Mouse (Mus musculus) thymus, postnatal 14 days (tissue): ENCODE results near the gene Rplp2.

ENCODE experiments used
- DNase-seq: peaks from one replicate; pipeline ENCODE4 v3.0.0; 2021

Rplp2 gene

DNA sequence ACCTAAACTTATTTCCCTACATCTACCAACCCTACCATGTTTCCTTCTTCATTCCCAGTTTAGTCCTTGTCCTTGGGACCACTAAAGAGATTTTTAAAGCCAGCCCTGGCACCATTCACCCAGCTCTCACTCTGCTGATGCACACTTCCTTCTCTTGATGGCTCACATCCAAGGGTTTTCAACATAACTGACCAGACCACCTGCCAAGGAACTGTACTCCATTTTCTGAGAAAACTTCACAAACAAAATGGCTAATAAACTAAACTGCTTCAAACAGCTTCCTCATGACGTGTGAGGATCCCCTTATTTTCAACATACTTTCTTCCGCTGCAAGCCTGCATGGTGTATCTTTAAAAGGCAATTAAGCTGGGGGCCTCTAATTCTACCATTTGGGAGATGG is 6.5 kb downstream of the Rplp2 start:
- no peak for DNase-seq

DNA sequence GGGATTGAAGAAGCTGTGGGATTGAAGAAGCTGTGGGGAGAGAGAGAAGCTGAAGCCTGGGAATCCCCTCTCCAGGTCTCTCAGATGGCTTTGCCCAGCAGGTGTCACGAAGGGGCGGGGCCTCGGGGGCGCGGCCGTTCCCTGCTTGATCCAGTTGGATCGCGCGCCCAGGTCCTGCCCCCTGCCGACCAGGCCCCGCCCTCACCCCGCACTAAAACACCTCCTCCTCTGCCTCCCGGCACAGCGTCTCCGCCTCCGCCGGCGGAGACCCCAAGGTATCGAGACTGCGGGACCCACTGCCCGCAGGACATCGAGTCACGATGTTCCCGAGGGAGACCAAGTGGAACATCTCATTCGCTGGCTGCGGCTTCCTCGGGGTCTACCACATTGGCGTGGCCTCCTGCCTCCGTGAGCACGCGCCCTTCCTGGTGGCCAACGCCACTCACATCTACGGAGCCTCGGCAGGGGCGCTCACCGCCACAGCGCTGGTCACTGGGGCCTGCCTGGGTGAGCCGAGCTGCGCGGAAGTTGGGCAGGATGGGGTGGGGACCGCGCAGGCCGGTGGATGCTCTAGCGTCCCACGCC is 7.9 kb downstream of the Rplp2 start, which contains the start of gene Pnpla2:
Gene Pnpla2, plus strand, starts transcription at position 232 of the 585 bp plus-strand sequence.
- DNase-seq = peak; percentile 98

DNA sequence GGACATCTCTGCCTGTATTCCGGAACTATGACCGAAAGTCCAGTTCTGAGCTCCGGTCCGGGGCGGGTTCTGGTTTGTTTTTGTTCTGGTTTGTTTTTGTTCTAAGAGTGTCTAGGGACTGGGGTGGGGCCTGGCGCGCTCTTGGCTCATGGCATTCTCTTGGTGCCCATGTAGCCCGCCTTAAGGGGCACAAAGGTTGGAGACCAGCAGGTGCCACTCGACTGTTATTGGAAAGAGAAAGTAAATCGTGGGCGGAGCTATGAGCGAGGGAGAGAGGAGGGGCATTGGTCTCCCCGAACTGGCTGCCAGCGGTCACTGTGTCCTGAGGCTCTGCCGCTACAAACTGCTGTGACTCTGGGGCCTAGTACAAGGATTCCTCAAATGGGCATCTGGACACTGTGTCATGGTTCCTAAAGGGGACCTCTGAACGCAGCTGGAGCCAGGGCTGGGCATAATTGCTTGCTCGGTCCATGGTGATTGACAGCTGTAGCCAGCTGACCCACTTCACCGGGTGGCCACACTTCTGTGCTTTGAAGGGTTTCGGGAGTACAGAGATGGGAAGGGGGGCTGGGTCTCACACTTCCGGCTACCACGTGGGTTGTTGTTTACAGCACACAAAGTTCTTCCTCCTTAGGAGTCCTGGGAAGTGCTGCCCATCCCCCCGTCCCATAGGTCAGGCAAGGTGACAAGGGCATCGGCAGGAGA is 8.6 kb downstream of the Rplp2 start:
- peak; percentile 60 for DNase-seq

DNA sequence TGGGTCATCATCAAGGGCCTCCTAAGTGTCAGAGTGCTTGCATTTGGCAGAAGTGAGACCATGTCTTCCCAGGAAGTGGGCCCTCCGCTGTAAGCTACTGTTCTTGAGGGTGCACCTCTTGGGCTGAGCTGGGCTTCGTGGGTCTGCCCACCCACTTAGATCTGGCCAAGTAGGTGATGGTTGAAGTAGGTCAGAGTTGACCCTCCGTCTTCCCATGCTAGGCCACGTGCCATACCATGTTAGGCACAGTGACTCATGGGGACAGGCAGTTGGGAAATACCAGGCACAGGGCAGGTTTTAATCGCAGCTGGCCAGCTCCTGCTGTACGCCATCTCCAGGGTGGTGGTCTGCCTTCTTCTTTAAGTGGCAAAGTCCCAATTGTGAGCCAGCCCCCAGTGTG is 9.6 kb downstream of the Rplp2 start:
- DNase-seq = no peak

DNA sequence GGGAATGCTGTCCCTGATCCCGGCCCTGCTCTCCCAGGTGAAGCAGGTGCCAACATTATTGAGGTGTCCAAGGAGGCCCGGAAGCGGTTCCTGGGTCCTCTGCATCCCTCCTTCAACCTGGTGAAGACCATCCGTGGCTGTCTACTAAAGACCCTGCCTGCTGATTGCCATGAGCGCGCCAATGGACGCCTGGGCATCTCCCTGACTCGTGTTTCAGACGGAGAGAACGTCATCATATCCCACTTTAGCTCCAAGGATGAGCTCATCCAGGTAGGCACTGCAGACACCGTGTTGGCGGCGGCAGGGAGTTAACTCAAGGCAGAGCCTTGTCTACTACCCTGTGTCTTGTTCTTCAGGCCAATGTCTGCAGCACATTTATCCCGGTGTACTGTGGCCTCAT is 10.1 kb downstream of the Rplp2 start:
- peak; percentile 5 for DNase-seq

DNA sequence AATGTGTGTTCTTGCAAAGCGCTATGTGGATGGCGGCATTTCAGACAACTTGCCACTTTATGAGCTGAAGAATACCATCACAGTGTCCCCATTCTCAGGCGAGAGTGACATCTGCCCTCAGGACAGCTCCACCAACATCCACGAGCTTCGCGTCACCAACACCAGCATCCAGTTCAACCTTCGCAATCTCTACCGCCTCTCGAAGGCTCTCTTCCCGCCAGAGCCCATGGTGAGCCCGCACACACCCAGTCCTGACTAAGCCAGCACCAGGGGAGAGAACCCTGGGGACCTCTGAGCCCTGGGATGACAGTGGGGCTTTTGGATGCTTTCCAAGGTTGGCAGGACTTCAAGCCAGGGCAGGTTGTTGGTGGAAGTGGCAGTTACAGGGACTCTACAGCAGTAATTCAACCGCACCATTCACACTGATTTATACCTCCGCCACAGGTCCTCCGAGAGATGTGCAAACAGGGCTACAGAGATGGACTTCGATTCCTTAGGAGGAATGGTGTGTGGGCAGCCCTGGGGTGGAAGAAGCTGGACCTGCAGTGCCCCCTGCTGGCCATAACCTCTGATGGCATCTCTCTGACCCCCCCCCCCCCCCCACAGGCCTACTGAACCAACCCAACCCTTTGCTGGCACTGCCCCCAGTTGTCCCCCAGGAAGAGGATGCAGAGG is 11.0 kb downstream of the Rplp2 start:
- DNase-seq = peak; percentile 66

DNA sequence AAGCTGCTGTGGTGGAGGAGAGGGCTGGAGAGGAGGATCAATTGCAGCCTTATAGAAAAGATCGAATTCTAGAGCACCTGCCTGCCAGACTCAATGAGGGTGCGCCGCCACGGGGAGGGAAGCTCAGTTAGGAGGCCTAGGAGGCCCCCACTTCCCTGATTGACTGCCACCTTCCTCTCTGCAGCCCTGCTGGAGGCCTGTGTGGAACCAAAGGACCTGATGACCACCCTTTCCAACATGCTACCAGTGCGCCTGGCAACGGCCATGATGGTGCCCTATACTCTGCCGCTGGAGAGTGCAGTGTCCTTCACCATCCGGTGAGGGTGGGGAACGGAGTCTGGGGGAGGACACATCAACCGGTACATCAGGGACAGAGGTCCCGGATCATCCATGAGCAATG is 11.5 kb downstream of the Rplp2 start:
- no peak for DNase-seq

DNA sequence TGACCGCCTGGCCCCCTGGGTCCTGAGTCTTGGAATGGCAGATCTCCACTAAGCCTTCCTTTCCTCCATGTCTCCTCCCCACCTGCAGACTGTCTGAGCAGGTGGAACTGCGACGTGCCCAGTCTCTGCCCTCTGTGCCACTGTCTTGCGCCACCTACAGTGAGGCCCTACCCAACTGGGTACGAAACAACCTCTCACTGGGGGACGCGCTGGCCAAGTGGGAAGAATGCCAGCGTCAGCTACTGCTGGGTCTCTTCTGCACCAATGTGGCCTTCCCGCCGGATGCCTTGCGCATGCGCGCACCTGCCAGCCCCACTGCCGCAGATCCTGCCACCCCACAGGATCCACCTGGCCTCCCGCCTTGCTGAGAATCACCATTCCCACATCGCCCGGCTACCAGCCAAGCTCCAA is 12.1 kb downstream of the Rplp2 start:
- peak; percentile 13 for DNase-seq

DNA sequence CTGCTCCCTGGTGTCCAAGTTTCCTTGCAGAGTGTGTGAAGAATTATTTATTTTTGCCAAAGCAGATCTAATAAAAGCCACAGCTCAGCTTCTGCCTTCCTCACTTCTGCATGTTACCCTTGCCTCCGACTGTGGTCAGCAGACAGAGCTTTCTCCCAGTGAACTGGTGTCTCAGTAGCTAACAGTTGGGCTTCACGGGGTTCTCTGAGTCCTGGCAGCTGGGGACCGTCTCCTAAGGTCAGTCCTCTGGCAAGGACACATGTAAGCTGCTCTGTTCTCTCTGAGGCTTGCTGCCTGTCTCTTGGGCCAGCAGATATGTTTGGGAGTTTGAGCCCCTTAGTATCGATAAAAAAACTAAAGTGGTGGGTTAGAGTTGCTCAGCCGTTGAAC is 12.8 kb downstream of the Rplp2 start:
- DNase-seq = no peak

DNA sequence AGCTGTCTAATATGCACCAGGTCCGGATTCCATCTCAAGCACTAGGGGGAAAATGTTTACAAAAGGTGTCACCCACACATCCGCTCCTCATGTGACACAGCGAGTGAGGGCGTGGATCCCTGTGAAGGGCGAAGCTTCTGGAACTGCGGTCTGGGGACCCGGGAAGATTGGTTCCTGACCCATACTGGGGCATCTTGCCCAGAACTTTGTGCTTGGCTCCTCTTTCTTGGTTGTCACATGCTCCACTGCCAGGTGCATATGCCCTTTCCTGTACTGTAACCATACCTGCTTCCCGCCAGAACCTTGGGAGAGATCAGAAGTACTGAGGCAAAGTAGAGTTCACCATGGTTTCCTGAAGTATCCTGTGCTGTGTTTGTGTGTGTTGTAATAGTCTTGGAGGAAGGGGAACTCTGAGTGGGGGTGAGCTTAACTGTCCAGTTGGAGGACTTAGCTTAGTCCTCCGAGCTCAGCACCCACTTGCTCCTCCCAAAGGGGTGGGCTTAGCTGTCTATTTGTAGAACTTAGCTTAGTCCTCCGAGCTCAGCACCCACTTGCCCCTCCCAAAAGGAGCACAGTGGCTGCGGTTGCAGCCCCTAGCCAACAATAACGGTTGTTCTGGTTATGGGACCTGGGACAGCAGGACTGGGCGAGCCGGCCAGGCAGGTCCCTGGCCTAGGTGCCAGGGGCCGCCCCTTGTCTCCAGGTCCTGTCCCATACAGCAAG is 13.4 kb downstream of the Rplp2 start, which contains the start of gene Cracr2b:
Gene Cracr2b, plus strand, starts transcription at position 704 of the 723 bp plus-strand sequence.
- no peak for DNase-seq

DNA sequence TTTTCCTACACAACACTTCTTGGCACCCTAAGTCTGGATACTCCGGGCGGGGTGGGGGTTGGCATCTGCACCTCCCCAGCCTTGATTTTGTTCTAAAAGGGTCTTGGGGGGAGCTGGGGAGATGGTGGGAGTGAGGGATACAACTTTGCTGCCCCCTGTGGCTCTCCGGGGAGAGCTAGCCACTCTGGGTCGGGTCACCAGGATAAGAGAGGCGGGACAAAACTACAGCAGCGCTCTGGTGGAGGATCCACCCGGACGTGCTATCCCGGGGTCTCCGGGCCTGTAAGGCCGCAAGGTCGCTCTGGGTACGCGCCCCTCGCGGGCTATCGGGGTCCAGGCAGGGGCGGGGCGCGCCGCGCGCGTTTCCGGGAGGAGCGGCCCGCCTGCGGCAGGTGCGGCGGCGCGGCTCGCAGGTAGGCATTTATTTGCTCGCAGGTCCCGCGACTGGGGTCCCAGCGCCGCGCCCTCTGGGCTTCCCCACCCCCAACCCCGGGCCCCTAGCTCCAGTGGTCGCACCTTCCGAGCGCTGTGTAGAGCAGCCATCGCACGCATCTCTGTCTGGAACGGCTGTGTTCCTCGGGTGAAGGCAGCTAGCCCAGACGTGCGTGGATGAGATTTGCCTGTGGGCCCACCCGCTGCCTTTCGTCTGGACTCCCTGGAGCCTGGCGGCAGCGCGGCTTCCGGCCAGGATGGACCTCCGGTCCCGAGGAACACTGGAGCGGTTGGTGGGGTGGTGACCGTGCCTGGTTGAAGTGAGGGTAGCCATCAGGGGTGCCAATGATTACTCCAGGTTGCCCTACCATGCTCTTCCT is 14.6 kb downstream of the Rplp2 start:
- peak; percentile 29 for DNase-seq

DNA sequence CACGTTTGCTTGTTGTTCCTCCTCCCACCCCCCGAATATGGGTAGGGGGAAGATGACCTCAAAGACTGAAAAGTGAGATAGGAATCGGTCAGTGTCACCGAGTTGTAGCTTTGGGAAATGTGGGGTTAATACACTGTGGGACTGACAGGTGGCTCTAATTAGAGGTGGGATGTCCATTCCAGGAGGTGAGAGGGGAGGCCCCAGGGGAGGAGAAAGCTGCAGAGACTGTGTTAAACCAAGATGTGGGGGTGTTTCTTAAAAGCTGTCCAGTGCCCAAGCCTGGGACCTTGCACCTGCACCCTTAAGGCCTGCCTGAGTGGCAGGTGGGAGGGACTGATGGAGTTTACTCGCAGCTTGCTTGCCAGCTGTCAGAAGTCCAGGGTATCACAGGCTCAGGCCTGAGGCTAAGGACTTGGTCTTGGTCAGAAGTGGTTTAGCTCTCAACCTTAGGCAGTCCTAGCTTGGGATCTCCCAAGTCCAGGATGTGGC is 15.2 kb downstream of the Rplp2 start:
- no peak for DNase-seq

DNA sequence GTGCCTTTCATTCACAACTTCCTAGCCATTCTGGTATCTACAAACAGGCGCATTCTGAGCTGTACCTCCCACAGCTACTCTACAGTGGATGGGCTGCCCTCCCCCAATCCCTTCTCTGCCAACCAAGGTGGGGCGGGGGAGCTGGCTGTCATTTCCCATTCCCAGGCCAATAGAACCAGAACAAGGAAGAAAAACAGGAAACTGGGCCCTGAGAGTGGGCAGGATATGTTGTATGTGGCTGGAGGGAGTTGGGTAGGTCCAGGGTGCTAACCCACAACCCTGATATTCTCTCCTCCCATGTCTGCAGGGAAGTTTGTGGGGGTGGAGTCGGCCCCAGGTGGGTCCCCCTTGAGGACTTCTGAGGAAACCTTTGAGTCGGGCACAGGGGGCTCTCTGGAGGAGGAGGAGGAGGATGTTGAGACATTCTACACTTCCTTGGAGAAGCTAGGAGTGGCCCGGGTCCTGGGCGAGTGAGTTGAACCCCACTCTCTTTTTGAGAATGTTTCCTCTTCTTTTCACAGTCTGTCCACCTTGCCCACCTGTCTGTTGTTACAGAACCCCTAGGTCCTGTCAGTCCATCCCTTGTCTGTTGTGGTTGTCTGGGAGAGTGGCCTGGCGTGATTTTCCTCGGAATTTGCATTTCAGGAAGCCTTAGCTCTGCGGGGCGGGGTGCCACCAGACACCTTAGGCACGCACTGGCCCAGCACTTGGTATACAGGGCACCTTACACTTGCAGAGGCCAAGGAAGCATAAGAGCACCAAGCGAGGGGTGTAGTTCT is 16.8 kb downstream of the Rplp2 start:
- no peak for DNase-seq

DNA sequence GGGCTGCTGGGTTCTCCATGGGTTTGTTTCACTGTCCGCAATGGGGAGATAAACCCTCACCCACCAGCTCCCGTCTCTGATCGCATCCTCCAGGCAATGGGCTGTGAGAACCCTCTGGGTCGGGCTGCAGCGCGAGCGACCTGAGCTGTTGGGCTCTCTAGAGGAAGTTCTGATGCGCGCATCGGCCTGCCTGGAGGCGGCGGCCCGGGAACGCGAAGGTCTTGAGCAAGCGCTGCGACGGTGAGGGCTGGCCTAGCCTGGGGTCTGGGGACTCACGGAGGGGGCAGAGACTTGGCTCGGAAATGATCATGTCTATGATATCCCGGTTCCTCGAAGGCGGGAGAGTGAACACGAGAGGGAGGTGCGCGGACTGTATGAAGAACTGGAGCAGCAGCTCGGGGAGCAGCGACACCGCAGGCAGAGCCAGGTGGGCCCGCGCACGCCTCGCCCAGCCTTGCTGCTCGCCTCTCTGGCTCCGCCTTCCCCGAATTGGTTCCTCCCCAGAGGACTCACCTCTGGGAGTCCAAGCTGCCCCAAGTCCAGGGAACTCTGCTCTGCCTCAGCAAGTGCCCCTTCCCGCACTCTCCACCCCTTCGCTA is 17.5 kb downstream of the Rplp2 start:
- peak; percentile 64 for DNase-seq

DNA sequence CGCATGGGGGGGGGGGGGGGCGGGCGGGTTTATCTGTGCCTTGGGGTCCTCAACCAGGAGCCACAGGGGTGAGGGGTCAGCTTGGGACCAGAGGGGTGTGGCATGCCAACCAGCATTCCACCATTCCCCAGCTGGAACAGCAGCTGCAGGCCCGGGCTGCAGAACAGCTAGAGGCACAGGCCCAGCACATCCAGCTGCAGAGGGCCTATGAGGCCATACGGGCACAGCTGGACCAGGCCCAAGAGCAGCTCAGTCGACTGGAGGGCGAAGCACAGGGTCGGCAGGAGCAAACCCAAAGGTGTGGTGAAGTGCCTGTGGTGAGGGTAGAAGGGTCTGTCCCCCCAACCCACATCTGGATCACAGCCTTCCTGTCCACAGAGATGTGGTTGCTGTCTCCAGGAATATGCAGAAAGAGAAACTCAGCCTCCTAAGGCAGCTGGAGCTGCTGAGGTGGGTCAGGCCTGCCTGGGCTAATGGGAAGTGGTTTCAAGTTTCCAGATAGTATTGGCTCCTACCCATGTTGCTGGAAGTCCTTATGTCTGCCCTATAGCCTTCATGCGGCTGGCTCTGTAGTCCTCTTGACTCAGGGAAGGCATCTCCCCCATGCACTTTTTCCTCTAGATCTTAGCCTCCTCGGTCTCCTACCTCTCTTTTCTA is 18.3 kb downstream of the Rplp2 start:
- peak; percentile 9 for DNase-seq

DNA sequence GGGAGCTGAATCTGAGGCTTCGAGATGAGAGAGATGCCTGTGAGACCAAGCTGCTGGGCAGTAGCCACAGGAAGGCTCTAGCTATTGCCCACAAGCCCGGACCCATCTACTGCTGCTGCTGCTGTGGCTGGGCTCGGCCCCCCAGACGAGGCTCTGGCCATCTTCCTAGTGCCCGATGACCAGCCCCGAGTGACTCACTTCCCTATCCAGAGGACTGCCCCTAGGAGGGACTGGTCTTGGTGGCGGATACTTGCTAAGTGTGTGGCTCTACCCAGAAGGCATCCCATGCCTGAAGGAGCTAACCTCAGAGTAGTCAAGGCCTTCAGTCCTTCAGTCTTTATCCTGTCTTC is 18.9 kb downstream of the Rplp2 start:
- DNase-seq = no peak

DNA sequence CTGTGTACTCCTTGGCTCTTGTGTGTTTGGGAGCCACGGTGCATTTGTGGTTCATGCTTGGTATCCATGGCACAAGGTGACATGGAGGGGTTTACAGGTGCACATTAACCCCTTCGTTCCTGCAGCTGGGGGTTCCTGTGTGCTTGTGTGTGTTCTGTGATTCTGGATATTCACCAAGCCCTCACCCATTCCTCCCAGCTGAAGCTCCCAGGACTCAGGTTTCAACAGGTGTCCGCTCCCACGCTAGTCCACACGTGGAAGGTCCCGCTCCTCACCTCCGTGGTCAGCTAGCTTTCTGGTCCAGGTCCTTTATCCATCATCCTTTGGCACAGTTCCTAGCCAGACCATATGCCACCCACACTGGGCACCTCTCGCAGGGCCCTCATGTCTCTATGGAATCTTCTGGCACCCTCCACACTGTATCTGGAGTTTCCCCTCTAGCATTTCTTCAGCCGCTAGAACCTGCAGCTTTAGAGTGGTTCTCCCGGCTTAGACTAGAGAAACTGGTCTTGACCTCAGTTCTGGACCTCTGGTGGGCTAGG is 19.5 kb downstream of the Rplp2 start:
- DNase-seq = no peak

DNA sequence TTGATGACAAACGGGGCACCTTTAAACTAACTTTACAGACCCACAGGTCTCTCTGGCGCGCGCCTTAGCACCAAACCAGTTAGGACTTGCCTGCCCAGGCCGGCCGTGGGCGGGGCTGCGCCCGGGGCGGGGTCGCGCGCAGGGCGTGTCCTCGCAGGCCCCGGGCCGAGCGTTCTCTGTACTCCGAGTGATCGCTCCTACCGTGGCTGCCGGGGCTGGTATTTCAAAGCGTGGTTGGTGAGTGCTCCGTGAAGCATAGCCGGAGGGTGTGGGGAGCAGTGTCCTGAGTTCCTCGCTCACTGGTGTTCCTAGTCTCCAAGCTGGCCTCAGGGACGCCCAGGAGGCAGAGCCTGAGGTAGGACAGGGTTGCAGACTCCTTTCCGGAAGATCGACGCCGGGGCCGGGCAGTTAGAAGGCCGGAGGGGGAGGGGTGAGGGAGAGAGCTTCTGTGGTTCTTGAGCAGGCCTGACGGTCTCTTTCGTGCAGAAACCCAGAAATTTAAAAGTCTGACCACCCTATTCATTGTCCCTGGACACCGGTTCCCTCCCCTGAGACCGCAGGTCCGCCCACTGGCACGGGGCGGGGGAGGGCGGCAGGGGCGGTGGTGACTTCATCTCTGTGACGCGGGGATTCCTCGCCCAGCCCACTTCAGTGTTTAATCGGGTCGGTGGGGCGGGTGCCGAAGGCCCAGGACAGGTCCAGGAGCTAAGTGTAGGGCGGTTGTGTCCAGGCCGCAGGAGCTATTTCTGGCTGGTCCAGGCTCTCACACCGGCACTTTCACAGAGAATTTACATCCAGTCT is 20.3 kb downstream of the Rplp2 start, which contains the start of gene Cd151:
Gene Cd151, plus strand, starts transcription at position 163 of the 801 bp plus-strand sequence.
- peak; percentile 75 for DNase-seq

DNA sequence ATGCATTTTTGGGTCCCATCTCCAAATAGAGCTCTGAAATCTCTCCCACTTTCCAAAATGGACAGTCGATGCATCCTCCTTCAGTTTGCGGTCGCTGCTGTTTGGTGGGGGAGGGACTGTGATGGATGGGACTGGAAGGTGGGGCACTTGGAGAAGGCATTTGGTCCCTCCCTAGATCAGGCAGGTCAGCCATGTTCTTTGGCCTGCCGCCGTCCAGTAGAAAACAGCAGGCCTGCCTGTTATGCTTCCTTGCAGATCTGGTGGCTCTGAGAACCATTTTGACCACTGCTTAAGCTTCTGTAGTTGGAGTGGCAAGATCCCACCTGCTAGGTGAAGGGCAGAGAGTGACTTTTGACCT is 21.0 kb downstream of the Rplp2 start:
- no peak for DNase-seq
